Mouse (Mus musculus) hindbrain, embryonic 16.5 days (tissue): ENCODE data around the gene Phpt1. TPM values are rescaled to one million over a fixed set of nuclear protein-coding genes. Genes with fewer than 3 reads are reported as not detected.

ENCODE experiments used
- ATAC-seq: fragments of 200-750 bp; cut with Nextera tagmentation; 2 replicates; pipeline ENCODE4 v1.8.0; 2017; ENCODE audit warnings: moderate TSS enrichment, moderate library complexity
- H3K27ac ChIP-seq: fragments of 300-500 bp; sonication (generic); 2 replicates; pipeline ENCODE4 v1.5.1; 2014; ENCODE audit warnings: low read depth, mild to moderate bottlenecking, control low read depth, low read length, moderate library complexity
- H3K27me3 ChIP-seq: fragments of 300-500 bp; sonication (generic); replicated peaks from 2 replicates; pipeline ENCODE4 v1.6.1; 2014; ENCODE audit warnings: low read length; ENCODE audit not compliant: control insufficient read depth, insufficient read depth
- H3K36me3 ChIP-seq: fragments of 300-500 bp; sonication (generic); 2 replicates; pipeline ENCODE4 v1.6.1; 2014; ENCODE audit warnings: mild to moderate bottlenecking, low read length, moderate library complexity, mixed read lengths; ENCODE audit not compliant: control insufficient read depth, insufficient read depth
- H3K4me1 ChIP-seq: fragments of 300-500 bp; sonication (generic); 2 replicates; pipeline ENCODE4 v1.6.1; 2014; ENCODE audit warnings: low read depth, low read length; ENCODE audit not compliant: control insufficient read depth, insufficient read depth
- H3K4me2 ChIP-seq: fragments of 300-500 bp; sonication (generic); 2 replicates; pipeline ENCODE4 v1.6.1; 2014; ENCODE audit warnings: mild to moderate bottlenecking, low read length, control low read depth, moderate library complexity
- H3K4me3 ChIP-seq: fragments of 300-500 bp; sonication (generic); 2 replicates; pipeline ENCODE4 v1.5.1; 2014; ENCODE audit warnings: mild to moderate bottlenecking, low read length, control low read depth, moderate library complexity
- H3K9ac ChIP-seq: fragments of 300-500 bp; sonication (generic); 2 replicates; pipeline ENCODE4 v1.6.1; 2014; ENCODE audit warnings: low read depth, mild to moderate bottlenecking, control low read depth, low read length, moderate library complexity
- H3K9me3 ChIP-seq: fragments of 300-500 bp; sonication (generic); 2 replicates; pipeline ENCODE4 v1.6.1; 2014; ENCODE audit warnings: mild to moderate bottlenecking, low read length, moderate library complexity; ENCODE audit not compliant: control insufficient read depth
- WGBS: fragments of 180-500 bp; shearing (Covaris S2); extraction: QIAGEN DNeasy Blood & Tissue Kit; methylation state at CpG from one replicate; pipeline ENCODE4 v1.1.7; 2014; 5-methylcytosine and 5-hydroxymethylcytosine counted together
- polyA plus RNA-seq: library from polyadenylated mRNA; unstranded; fragments of >200 nt; fragmentation: Nextera tagmentation; extraction: Ambion mirVana; gene quantifications from 2 replicates; pipeline ENCODE4 v1.2.1, GENCODE M21; 2015

The Phpt1 gene
- polyA plus RNA-seq, 1 experiment from 2014 or later: 178 TPM

- 89% methylated on average over 10 of the region's 10 CpGs for WGBS
- no peaks in the 10 kb centered on the region for H3K27me3 ChIP-seq
- H3K4me1 ChIP-seq: peaks cover 5% of the 10 kb centered on the region
- no peak for ATAC-seq
- no peak overlapping the region for H3K27ac ChIP-seq
- no peak overlapping the region for H3K4me3 ChIP-seq
- no peak overlapping the region for H3K4me2 ChIP-seq
- no peaks in the 10 kb centered on the region for H3K9me3 ChIP-seq
- no peak overlapping the region for H3K9ac ChIP-seq
- H3K36me3 ChIP-seq: no peaks in the 10 kb centered on the region
These were observed 33.2 kb downstream of the Phpt1 start for GRCm38 (mm10) chr2:25541644-25542367.

GRCm38 (mm10) chr2:25540541-25540948 is 34.5 kb downstream of the Phpt1 start:
- no peaks in the 10 kb centered on the region for H3K36me3 ChIP-seq
- H3K4me1 ChIP-seq: no peaks in the 10 kb centered on the region
- WGBS: 98% methylated on average over 4 of the region's 4 CpGs
- ATAC-seq: no peak
- H3K4me3 ChIP-seq: no peak overlapping the region
- H3K27ac ChIP-seq: no peak overlapping the region
- H3K27me3 ChIP-seq: no peaks in the 10 kb centered on the region
- H3K4me2 ChIP-seq: no peak overlapping the region
- no peak overlapping the region for H3K9ac ChIP-seq
- no peaks in the 10 kb centered on the region for H3K9me3 ChIP-seq

- Histone ChIP-seq H3K4me1 (no peaks in the 10 kb centered on the region), H3K4me2 (no peak overlapping the region), H3K9me3 (no peaks in the 10 kb centered on the region), H3K36me3 (no peaks in the 10 kb centered on the region), H3K9ac (no peak overlapping the region), H3K27ac (no peak overlapping the region), H3K27me3 (no peaks in the 10 kb centered on the region), H3K4me3 (no peak overlapping the region)
- 92% methylated on average over 8 of the region's 8 CpGs for WGBS
- ATAC-seq: no peak
These were observed 38.5 kb downstream of the Phpt1 start for GRCm38 (mm10) chr2:25536531-25536930.

- Histone ChIP-seq H3K36me3 (peaks cover 2% of the 10 kb centered on the region; the same call in 1 of the 2 replicates), H3K4me2 (no peak overlapping the region), H3K9ac (no peak overlapping the region), H3K4me1 (no peaks in the 10 kb centered on the region), H3K27me3 (no peaks in the 10 kb centered on the region), H3K27ac (no peak overlapping the region), H3K4me3 (no peak overlapping the region), H3K9me3 (no peaks in the 10 kb centered on the region)
- 97% methylated on average over 2 of the region's 2 CpGs for WGBS
- ATAC-seq: no peak
These were observed 40.2 kb downstream of the Phpt1 start for GRCm38 (mm10) chr2:25534866-25535182.

GRCm38 (mm10) chr2:25534178-25534865 is 40.7 kb downstream of the Phpt1 start:
- H3K9me3 ChIP-seq: no peaks in the 10 kb centered on the region
- H3K27me3 ChIP-seq: no peaks in the 10 kb centered on the region
- H3K36me3 ChIP-seq: peaks cover 4% of the 10 kb centered on the region; the same call in 1 of the 2 replicates
- H3K4me3 ChIP-seq: no peak overlapping the region
- H3K9ac ChIP-seq: no peak overlapping the region
- WGBS: 96% methylated on average over 3 of the region's 3 CpGs
- no peak overlapping the region for H3K27ac ChIP-seq
- no peaks in the 10 kb centered on the region for H3K4me1 ChIP-seq
- H3K4me2 ChIP-seq: no peak overlapping the region
- peak; percentile 70; the same call in 1 of the 2 replicates for ATAC-seq

GRCm38 (mm10) chr2:25533707-25534106 is 41.3 kb downstream of the Phpt1 start:
- WGBS: 92% methylated on average over 2 of the region's 2 CpGs
- peaks cover 5% of the 10 kb centered on the region; the same call in 1 of the 2 replicates for H3K36me3 ChIP-seq
- H3K4me2 ChIP-seq: no peak overlapping the region
- H3K4me1 ChIP-seq: no peaks in the 10 kb centered on the region
- no peak overlapping the region for H3K27ac ChIP-seq
- H3K9me3 ChIP-seq: no peaks in the 10 kb centered on the region
- no peak for ATAC-seq
- no peaks in the 10 kb centered on the region for H3K27me3 ChIP-seq
- no peak overlapping the region for H3K4me3 ChIP-seq
- no peak overlapping the region for H3K9ac ChIP-seq

GRCm38 (mm10) chr2:25526510-25527302 is 48.3 kb downstream of the Phpt1 start:
- Histone ChIP-seq H3K27ac (no peak overlapping the region), H3K9me3 (no peaks in the 10 kb centered on the region), H3K4me2 (no peak overlapping the region), H3K4me1 (no peaks in the 10 kb centered on the region), H3K36me3 (peaks cover 26% of the 10 kb centered on the region), H3K4me3 (no peak overlapping the region), H3K27me3 (no peaks in the 10 kb centered on the region), H3K9ac (no peak overlapping the region)
- WGBS: 92% methylated on average over 9 of the region's 9 CpGs
- no peak for ATAC-seq
